Mouse (Mus musculus) G1E (cell line): ENCODE data around the gene Tbc1d15. TPM values are rescaled to one million over a fixed set of nuclear protein-coding genes. Genes with fewer than 3 reads are reported as not detected.

ENCODE experiments used
- ATAC-seq: 2 replicates; pipeline ENCODE4 v1.8.0; 2016; ENCODE audit warnings: mild to moderate bottlenecking; ENCODE audit not compliant: insufficient number of reproducible peaks, poor library complexity, low FRiP score, severe bottlenecking; ENCODE audit errors: extremely low read depth
- DNase-seq: peaks from one replicate; pipeline ENCODE4 v3.0.0; 2012; ENCODE audit warnings: low spot score
- H3K27me3 ChIP-seq: 2 replicates; pipeline ENCODE4 v1.6.1; 2012; ENCODE audit warnings: mild to moderate bottlenecking, low read length, inconsistent platforms; ENCODE audit not compliant: insufficient read depth
- H3K36me3 ChIP-seq: replicated peaks from 2 replicates; pipeline ENCODE3; 2012; ENCODE audit warnings: mild to moderate bottlenecking, inconsistent platforms
- H3K4me1 ChIP-seq: 2 replicates; pipeline ENCODE4 v1.6.1; 2012; ENCODE audit warnings: low read depth, low read length, inconsistent platforms, mixed read lengths; ENCODE audit not compliant: insufficient read depth
- H3K4me3 ChIP-seq: 2 replicates; pipeline ENCODE4 v1.5.1; 2012; ENCODE audit warnings: low read depth, mild to moderate bottlenecking, inconsistent platforms, low read length, moderate library complexity, mixed read lengths
- H3K9me3 ChIP-seq: replicated peaks from 2 replicates; pipeline ENCODE4 v1.6.1; 2012; ENCODE audit warnings: inconsistent platforms
- CTCF ChIP-seq: IDR thresholded peaks from 2 replicates; pipeline ENCODE4 v1.5.1; 2012; ENCODE audit warnings: low read depth, low read length, inconsistent platforms, mixed read lengths
- GATA1 ChIP-seq: IDR thresholded peaks from 2 replicates; pipeline ENCODE4 v1.6.1; 2012; ENCODE audit warnings: borderline replicate concordance, low read length, inconsistent platforms, mixed read lengths
- GATA2 ChIP-seq: IDR thresholded peaks from 2 replicates; pipeline ENCODE4 v1.6.1; 2012; ENCODE audit warnings: low read depth, low read length, inconsistent platforms, borderline replicate concordance
- POLR2AphosphoS5 ChIP-seq: IDR thresholded peaks from 2 replicates; pipeline ENCODE4 v1.6.1; 2012; ENCODE audit warnings: low read depth, low read length, inconsistent platforms; ENCODE audit not compliant: insufficient replicate concordance
- TAL1 ChIP-seq: conservative IDR thresholded peaks from 2 replicates; pipeline ENCODE4 v1.6.1; 2012; ENCODE audit warnings: low read depth, low read length, inconsistent platforms, mixed read lengths
- polyA plus RNA-seq: library from polyadenylated mRNA; stranded (reverse); fragments of >175 nt; gene quantifications from 2 replicates; pipeline ENCODE4 v1.2.3, GENCODE M21; 2012
- total RNA-seq, 2 experiments: library from RNA; stranded (forward) in 1 of 2; stranded (reverse) in 1 of 2; fragments of 200-1000 nt in 1 of 2; fragments of >200 nt in 1 of 2; fragmentation: Nextera tagmentation in 1 of 2; gene quantifications; 2 replicates each; pipeline ENCODE4 v1.2.3; 2014 to 2017

Gene Tbc1d15
- total and polyA plus RNA-seq, 3 experiments: 2.8 to 92.4 (median 38.1) TPM

- Histone ChIP-seq H3K36me3 (no peaks in the 10 kb centered on the region), H3K4me3 (no peak overlapping the region), H3K4me1 (0 out of 2 replicates have a peak, but pooled peaks cover 2% of the 10 kb centered on the region), H3K9me3 (peaks cover 7% of the 10 kb centered on the region), H3K27me3 (peaks cover 6% of the 10 kb centered on the region)
- ATAC-seq (no peak), DNase-seq (no peak)
- no peak for TF ChIP-seq CTCF
- TF ChIP-seq GATA1: no peak
- TF ChIP-seq TAL1: no peak
- TF ChIP-seq GATA2: no peak
- no peak for TF ChIP-seq POLR2AphosphoS5
Observed at GRCm38 (mm10) chr10:115262926-115263562, 11.8 kb upstream of the Tbc1d15 start.

- 0 out of 2 replicates have a peak, but pooled peaks cover 2% of the 10 kb centered on the region for H3K4me1 ChIP-seq
- no peak overlapping the region for H3K4me3 ChIP-seq
- no peaks in the 10 kb centered on the region for H3K36me3 ChIP-seq
- no peak for TF ChIP-seq CTCF
- no peak for TF ChIP-seq GATA1
- TF ChIP-seq TAL1: no peak
- TF ChIP-seq POLR2AphosphoS5: no peak
- TF ChIP-seq GATA2: no peak
- no peak for ATAC-seq
- peaks cover 7% of the 10 kb centered on the region for H3K9me3 ChIP-seq
- DNase-seq: no peak
- H3K27me3 ChIP-seq: peaks cover 6% of the 10 kb centered on the region
Observed at GRCm38 (mm10) chr10:115262261-115262660, 11.0 kb upstream of the Tbc1d15 start.

- no peak for ATAC-seq
Observed at GRCm38 (mm10) chr10:115261428-115261827, 10.2 kb upstream of the Tbc1d15 start.

GRCm38 (mm10) chr10:115256162-115256561, 4.9 kb upstream of the Tbc1d15 start:
- ATAC-seq: no peak
- Histone ChIP-seq H3K4me1 (peaks cover 17% of the 10 kb centered on the region), H3K9me3 (peaks cover 7% of the 10 kb centered on the region), H3K4me3 (no peak overlapping the region), H3K36me3 (no peaks in the 10 kb centered on the region), H3K27me3 (no peaks in the 10 kb centered on the region)
- DNase-seq: no peak
- TF ChIP-seq CTCF (no peak), GATA1 (no peak), POLR2AphosphoS5 (no peak), GATA2 (no peak), TAL1 (no peak)

More at GRCm38 (mm10) chr10:115261428-115261827, 10.2 kb upstream of the Tbc1d15 start:
- H3K36me3 ChIP-seq: no peaks in the 10 kb centered on the region
- H3K27me3 ChIP-seq: peaks cover 6% of the 10 kb centered on the region
- H3K9me3 ChIP-seq: peaks cover 7% of the 10 kb centered on the region
- H3K4me3 ChIP-seq: no peak overlapping the region
- 0 out of 2 replicates have a peak, but pooled peaks cover 2% of the 10 kb centered on the region for H3K4me1 ChIP-seq
- DNase-seq: no peak
- TF ChIP-seq TAL1: no peak
- no peak for TF ChIP-seq CTCF
- TF ChIP-seq POLR2AphosphoS5: no peak
- TF ChIP-seq GATA1: no peak
- no peak for TF ChIP-seq GATA2

- ATAC-seq: no peak
- no peaks in the 10 kb centered on the region for H3K27me3 ChIP-seq
- peaks cover 32% of the 10 kb centered on the region for H3K4me1 ChIP-seq
- no peak overlapping the region for H3K4me3 ChIP-seq
- no peak for DNase-seq
- TF ChIP-seq GATA2: no peak
- TF ChIP-seq GATA1: no peak
- TF ChIP-seq TAL1: no peak
- no peak for TF ChIP-seq POLR2AphosphoS5
- TF ChIP-seq CTCF: no peak
- no peaks in the 10 kb centered on the region for H3K36me3 ChIP-seq
- no peaks in the 10 kb centered on the region for H3K9me3 ChIP-seq
Observed at GRCm38 (mm10) chr10:115253521-115253920, 2.3 kb upstream of the Tbc1d15 start.

GRCm38 (mm10) chr10:115252321-115252757, 1.1 kb upstream of the Tbc1d15 start:
- Histone ChIP-seq H3K36me3 (peaks cover 4% of the 10 kb centered on the region), H3K27me3 (no peaks in the 10 kb centered on the region), H3K4me1 (peaks cover 43% of the 10 kb centered on the region), H3K9me3 (no peaks in the 10 kb centered on the region), H3K4me3 (peak overlapping the region; percentile 94)
- peak; percentile 68 for DNase-seq
- no peak for TF ChIP-seq GATA1
- peak; percentile 70 for TF ChIP-seq TAL1
- TF ChIP-seq CTCF: no peak
- ATAC-seq: peak; percentile 71
